In the genomic region with DNA sequence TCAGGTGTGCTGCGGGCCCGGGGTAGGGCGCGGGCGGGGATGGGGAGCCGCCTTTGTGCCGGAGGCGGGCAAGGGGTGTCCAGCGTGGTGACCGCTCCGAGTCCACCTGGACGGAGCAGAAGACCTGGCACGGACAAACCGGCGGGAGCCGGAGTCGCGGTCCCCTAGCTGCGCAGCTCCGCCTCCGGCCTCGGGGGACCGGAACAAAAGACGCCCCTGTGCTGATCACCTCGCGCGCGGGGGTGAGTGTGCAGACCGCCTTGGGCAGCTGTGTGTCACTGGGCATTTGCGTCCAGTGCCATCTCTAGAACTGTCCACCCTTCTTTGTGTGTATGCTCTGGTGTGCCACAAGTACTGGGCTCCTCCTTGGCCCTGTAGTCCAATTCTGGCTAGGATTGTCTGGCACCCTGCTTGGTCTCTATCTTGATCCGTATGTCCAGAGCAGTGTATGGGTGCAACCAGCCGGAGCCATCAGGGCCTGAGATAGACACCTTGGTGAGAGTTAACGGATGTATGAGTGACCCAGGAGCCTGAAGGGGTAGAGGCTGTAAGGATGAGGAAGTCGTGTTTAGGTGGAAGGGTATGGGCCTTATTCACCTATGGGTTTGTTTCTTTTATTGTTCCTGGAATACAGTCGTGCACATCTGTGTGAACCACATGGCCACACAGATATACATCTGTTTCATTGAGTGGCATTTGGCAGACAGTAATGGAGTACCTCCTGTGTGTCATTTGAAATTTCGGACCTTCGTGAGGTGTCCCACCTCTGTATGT, we compare ENCODE assay signal across 8 mouse cellular contexts. TPM values are rescaled to one million over a fixed set of nuclear protein-coding genes. Genes with fewer than 3 reads are reported as not detected.
DNase-seq lines count a peak whose midpoint lies in the region; ATAC-seq and TF ChIP-seq lines count a peak whose summit lies in the region.

No protein-coding gene starts in this region.

- H3K27ac ChIP-seq in heart, embryonic 13.5 days (replicated peaks): peak overlapping the region; percentile 99
- no peak overlapping the region for H3K27ac ChIP-seq in limb, embryonic 11.5 days (replicated peaks; ENCODE audit: low read depth, low read length)
- H3K27ac ChIP-seq in stomach, postnatal 0 days (replicated peaks): peak overlapping the region; percentile 99

- H3K4me1 ChIP-seq in heart, embryonic 13.5 days: peaks cover 45% of the 10 kb centered on the region
- peaks cover 18% of the 10 kb centered on the region for H3K4me1 ChIP-seq in limb, embryonic 11.5 days (ENCODE audit: control insufficient read depth, insufficient read depth, low read length)
- H3K4me1 ChIP-seq in stomach, postnatal 0 days (replicated peaks; ENCODE audit: control insufficient read depth, insufficient read depth): peaks cover 10% of the 10 kb centered on the region

- peak; percentile 64 to 83 for DNase-seq in adrenal gland, adult (ENCODE audit: inconsistent age in 2 of 2, low spot score in 1 of 2)
- DNase-seq in adrenal gland, adult 18-20 months (ENCODE audit: low spot score in 2 of 2): no peak
- peak; percentile 34 for DNase-seq in 416B (ENCODE audit: low read depth)
- DNase-seq in cerebellum, adult 9-10 months: peak; percentile 67
- DNase-seq in limb, embryonic 11.5 days (ENCODE audit: low spot score): no peak
- peak; percentile 46 for DNase-seq in stomach, postnatal 0 days (ENCODE audit: low spot score)

- no peaks in the 10 kb centered on the region for H3K9me3 ChIP-seq in heart, embryonic 13.5 days
- no peaks in the 10 kb centered on the region for H3K9me3 ChIP-seq in limb, embryonic 11.5 days (ENCODE audit: control insufficient read depth, low read length)
- no peaks in the 10 kb centered on the region for H3K9me3 ChIP-seq in stomach, postnatal 0 days (ENCODE audit: control insufficient read depth, low read length)

- H3K4me2 ChIP-seq in heart, embryonic 13.5 days: peak overlapping the region; percentile 91
- H3K4me2 ChIP-seq in limb, embryonic 11.5 days (ENCODE audit: low read depth, severe bottlenecking): peak overlapping the region; percentile 97
- peak overlapping the region; percentile 97 for H3K4me2 ChIP-seq in stomach, postnatal 0 days (replicated peaks; ENCODE audit: low read depth)

- TF ChIP-seq CTCF in stomach, postnatal 0 days (IDR thresholded peaks at IDR 0.05; ENCODE audit: low read depth): no peak

- peak overlapping the region; percentile 93 for H3K9ac ChIP-seq in heart, embryonic 13.5 days
- H3K9ac ChIP-seq in limb, embryonic 11.5 days (ENCODE audit: low read length): peak overlapping the region; percentile 74
- peak overlapping the region; percentile 94 for H3K9ac ChIP-seq in stomach, postnatal 0 days (ENCODE audit: low read length)

- ATAC-seq in heart, embryonic 13.5 days (ENCODE audit: extremely low read depth, insufficient number of reproducible peaks, low FRiP score, low TSS enrichment): peak; percentile 2; the same call in 1 of the 2 replicates
- peak; percentile 11; the same call in 1 of the 2 replicates for ATAC-seq in limb, embryonic 11.5 days (ENCODE audit: insufficient number of reproducible peaks, low FRiP score, low TSS enrichment, low read depth)
- ATAC-seq in megakaryocyte-erythroid progenitor cell, adult 5-6 weeks (replicated peaks; ENCODE audit: low FRiP score, low TSS enrichment, poor library complexity, severe bottlenecking): peak; percentile 15; the same call in 1 of the 2 replicates
- ATAC-seq in stomach, postnatal 0 days (ENCODE audit: low FRiP score, low TSS enrichment): peak; percentile 35

- WGBS in heart, embryonic 13.5 days: 5% methylated on average over 37 of the region's 37 CpGs
- WGBS in limb, embryonic 11.5 days: 6% methylated on average over 36 of the region's 37 CpGs
- WGBS in stomach, postnatal 0 days: 5% methylated on average over 34 of the region's 37 CpGs

- H3K36me3 ChIP-seq in heart, embryonic 13.5 days: peaks cover 41% of the 10 kb centered on the region
- H3K36me3 ChIP-seq in limb, embryonic 11.5 days (ENCODE audit: control insufficient read depth, insufficient read depth, low read length): peaks cover 13% of the 10 kb centered on the region; the same call in 1 of the 2 replicates
- peaks cover 4% of the 10 kb centered on the region for H3K36me3 ChIP-seq in stomach, postnatal 0 days (ENCODE audit: control insufficient read depth, insufficient read depth, low read length)

- no peaks in the 10 kb centered on the region for H3K27me3 ChIP-seq in heart, embryonic 13.5 days (replicated peaks)
- H3K27me3 ChIP-seq in limb, embryonic 11.5 days (ENCODE audit: control insufficient read depth, insufficient read depth, low read length): no peaks in the 10 kb centered on the region
- H3K27me3 ChIP-seq in stomach, postnatal 0 days (ENCODE audit: control insufficient read depth, insufficient read depth, low read length): no peaks in the 10 kb centered on the region

- H3K4me3 ChIP-seq in heart, embryonic 13.5 days: peak overlapping the region; percentile 92
- peak overlapping the region; percentile 84 for H3K4me3 ChIP-seq in limb, embryonic 11.5 days (ENCODE audit: low read depth, low read length)
- peak overlapping the region; percentile 94 for H3K4me3 ChIP-seq in stomach, postnatal 0 days (ENCODE audit: low read depth, low read length)

- TF ChIP-seq EP300 in stomach, postnatal 0 days (optimal IDR thresholded peaks at IDR 0.05): no peak

RNA-seq across cellular contexts. Expression of a gene that starts 1.0 kb away (rescaled TPM):
- total RNA-seq in adrenal gland, adult 18-20 months (2021): 10 to 100 TPM; 17.2 to 19.3 TPM
- polyA plus RNA-seq in heart, embryonic 13.5 days (2015; fragmentation: Nextera tagmentation; extraction: Ambion mirVana): 8.8 and 10.4 TPM in 2 replicates
- 17.8 and 18.4 TPM in 2 replicates for polyA plus RNA-seq in limb, embryonic 11.5 days (2014; fragmentation: Nextera tagmentation; extraction: Ambion mirVana)
- total RNA-seq in megakaryocyte-erythroid progenitor cell, adult 5-6 weeks (2014; fragmentation: Nextera tagmentation): 25.4 and 27.8 TPM in 2 replicates
- total RNA-seq in megakaryocyte-erythroid progenitor cell, adult 5-6 weeks (2017): 9.0 and 23.4 TPM in 2 replicates
- 9.7 and 10.2 TPM in 2 replicates for polyA plus RNA-seq in stomach, postnatal 0 days (2015; fragmentation: Nextera tagmentation; extraction: Ambion mirVana)

RNA-seq across cellular contexts. Expression of a gene that starts 1.0 kb away (rescaled TPM):
- 10 to 100 TPM; 28.1 to 32.8 TPM for total RNA-seq in adrenal gland, adult 18-20 months (2021)
- 32.5 and 33.1 TPM in 2 replicates for polyA plus RNA-seq in heart, embryonic 13.5 days (2015; fragmentation: Nextera tagmentation; extraction: Ambion mirVana)
- polyA plus RNA-seq in limb, embryonic 11.5 days (2014; fragmentation: Nextera tagmentation; extraction: Ambion mirVana): 42.4 and 45.5 TPM in 2 replicates
- 24.6 and 44.0 TPM in 2 replicates for total RNA-seq in megakaryocyte-erythroid progenitor cell, adult 5-6 weeks (2014; fragmentation: Nextera tagmentation)
- 32.7 and 40.2 TPM in 2 replicates for total RNA-seq in megakaryocyte-erythroid progenitor cell, adult 5-6 weeks (2017)
- polyA plus RNA-seq in stomach, postnatal 0 days (2015; fragmentation: Nextera tagmentation; extraction: Ambion mirVana): 35.7 and 36.5 TPM in 2 replicates

RNA-seq across cellular contexts. Expression of a gene that starts 23.3 kb away (rescaled TPM):
- total RNA-seq in adrenal gland, adult 18-20 months (2021): 10 to 100 TPM; 26.4 to 29.7 TPM
- polyA plus RNA-seq in heart, embryonic 13.5 days (2015; fragmentation: Nextera tagmentation; extraction: Ambion mirVana): 36.0 and 36.4 TPM in 2 replicates
- polyA plus RNA-seq in limb, embryonic 11.5 days (2014; fragmentation: Nextera tagmentation; extraction: Ambion mirVana): 89.4 and 91.1 TPM in 2 replicates
- total RNA-seq in megakaryocyte-erythroid progenitor cell, adult 5-6 weeks (2014; fragmentation: Nextera tagmentation): 49.7 and 65.3 TPM in 2 replicates
- 31.3 and 34.2 TPM in 2 replicates for total RNA-seq in megakaryocyte-erythroid progenitor cell, adult 5-6 weeks (2017)
- polyA plus RNA-seq in stomach, postnatal 0 days (2015; fragmentation: Nextera tagmentation; extraction: Ambion mirVana): 30.7 and 32.6 TPM in 2 replicates

RNA-seq across cellular contexts. Expression of a gene that starts 23.4 kb away (rescaled TPM):
- 10 to 100 TPM; 16.9 to 17.5 TPM for total RNA-seq in adrenal gland, adult 18-20 months (2021)
- 9.1 and 9.8 TPM in 2 replicates for polyA plus RNA-seq in heart, embryonic 13.5 days (2015; fragmentation: Nextera tagmentation; extraction: Ambion mirVana)
- polyA plus RNA-seq in limb, embryonic 11.5 days (2014; fragmentation: Nextera tagmentation; extraction: Ambion mirVana): 19.2 and 20.4 TPM in 2 replicates
- total RNA-seq in megakaryocyte-erythroid progenitor cell, adult 5-6 weeks (2014; fragmentation: Nextera tagmentation): 8.2 and 13.3 TPM in 2 replicates
- total RNA-seq in megakaryocyte-erythroid progenitor cell, adult 5-6 weeks (2017): 6.4 and 8.2 TPM in 2 replicates
- 25.0 and 26.5 TPM in 2 replicates for polyA plus RNA-seq in stomach, postnatal 0 days (2015; fragmentation: Nextera tagmentation; extraction: Ambion mirVana)

RNA-seq across cellular contexts. Expression of a gene that starts 29.5 kb away (rescaled TPM):
- under 1 TPM; 0.27 to 0.42 TPM for total RNA-seq in adrenal gland, adult 18-20 months (2021)
- 0.09 and 0.11 TPM in 2 replicates for polyA plus RNA-seq in heart, embryonic 13.5 days (2015; fragmentation: Nextera tagmentation; extraction: Ambion mirVana)
- polyA plus RNA-seq in limb, embryonic 11.5 days (2014; fragmentation: Nextera tagmentation; extraction: Ambion mirVana): 0.24 and 0.28 TPM in 2 replicates
- total RNA-seq in megakaryocyte-erythroid progenitor cell, adult 5-6 weeks (2014; fragmentation: Nextera tagmentation): 1.2 TPM in 1 of 2 replicates, not detected in the other
- 0.19 TPM in 1 of 2 replicates, not detected in the other for total RNA-seq in megakaryocyte-erythroid progenitor cell, adult 5-6 weeks (2017)
- polyA plus RNA-seq in stomach, postnatal 0 days (2015; fragmentation: Nextera tagmentation; extraction: Ambion mirVana): 0.11 and 0.28 TPM in 2 replicates

Comparison
In these comparisons a context has a peak if more than half of its experiments do, and no peak if none do; other contexts are left out.
1. DNase-seq: peak in adrenal gland, adult (2 of 2), 416B (single experiment), cerebellum, adult 9-10 months (single experiment) and stomach, postnatal 0 days (single experiment); none in adrenal gland, adult 18-20 months (0 of 2) and limb, embryonic 11.5 days (single experiment).
2. Peak in every context shown above with its lines, with median percentiles within 50 percentile points of each other: ATAC-seq, H3K4me2 ChIP-seq, H3K4me3 ChIP-seq and H3K9ac ChIP-seq.